7 mouse cellular contexts compared by ENCODE assay signal in genomic region chr5:137189326-137189725, GRCm38 (mm10). TPM values are rescaled to one million over a fixed set of nuclear protein-coding genes. Genes with fewer than 3 reads are reported as not detected.
DNase-seq lines count a peak whose midpoint lies in the region; ATAC-seq and TF ChIP-seq lines count a peak whose summit lies in the region.

No protein-coding gene starts in this region.

- TF ChIP-seq CTCF in spleen, adult 2 months (IDR thresholded peaks at IDR 0.05; ENCODE audit: extremely low read depth, insufficient read depth, insufficient read length, insufficient replicate concordance), result no peak

- DNase-seq in right cerebral cortex, adult 18-20 months, result peak; percentile 4
- DNase-seq in right cerebral cortex, postnatal 10 days (ENCODE audit: low spot score in 2 of 2), result no peak
- peak; percentile 8 for DNase-seq in embryo, embryonic 11.5 days (ENCODE audit: low read depth, low spot score)
- DNase-seq in heart, postnatal 36 days, result peak; percentile 6 to 14
- DNase-seq in spleen, adult 2 months (ENCODE audit: low read depth in 1 of 2, low spot score in 2 of 2), result peak; percentile 12 to 59
- DNase-seq in ovary, postnatal 14 days (ENCODE audit: low spot score), result no peak

- H3K27me3 ChIP-seq in liver, embryonic 16.5 days (ENCODE audit: control insufficient read depth, insufficient read depth, low read depth, low read length), result peaks cover 5% of the 10 kb centered on the region
- peaks cover 3% of the 10 kb centered on the region for H3K27me3 ChIP-seq in spleen, adult 2 months (ENCODE audit: control insufficient read depth, insufficient read depth, low read length)

- no peak overlapping the region for H3K27ac ChIP-seq in liver, embryonic 16.5 days (ENCODE audit: low read length)
- H3K27ac ChIP-seq in spleen, adult 2 months (ENCODE audit: insufficient read depth, low read length), result peak overlapping the region; percentile 50

- ATAC-seq in liver, embryonic 16.5 days (ENCODE audit: low read depth), result peak; percentile 13; the same call in 1 of the 2 replicates

- 1% methylated on average over 34 of the region's 34 CpGs for WGBS in liver, embryonic 16.5 days (ENCODE audit: insufficient replicate concordance)
- WGBS in spleen, adult 2 months, result 1% methylated on average over 34 of the region's 34 CpGs

- no peaks in the 10 kb centered on the region for H3K9me3 ChIP-seq in liver, embryonic 16.5 days (replicated peaks; ENCODE audit: control insufficient read depth, low read length)

- H3K4me2 ChIP-seq in liver, embryonic 16.5 days (ENCODE audit: low read depth, low read length), result peak overlapping the region; percentile 50

- H3K4me1 ChIP-seq in liver, embryonic 16.5 days (ENCODE audit: control insufficient read depth, low read depth, low read length), result no peaks in the 10 kb centered on the region; the same call in 1 of the 2 replicates
- peaks cover 3% of the 10 kb centered on the region for H3K4me1 ChIP-seq in spleen, adult 2 months (ENCODE audit: control insufficient read depth, insufficient read depth, insufficient read length)

- TF ChIP-seq POLR2A in spleen, adult 2 months (IDR thresholded peaks at IDR 0.05; ENCODE audit: low read depth, low read length), result no peak

- peak overlapping the region; percentile 41; the same call in 1 of the 2 replicates for H3K9ac ChIP-seq in liver, embryonic 16.5 days (ENCODE audit: low read depth, low read length)

- H3K36me3 ChIP-seq in liver, embryonic 16.5 days (ENCODE audit: control insufficient read depth, insufficient read depth), result no peaks in the 10 kb centered on the region
- no peaks in the 10 kb centered on the region for H3K36me3 ChIP-seq in spleen, adult 2 months (ENCODE audit: control insufficient read depth, insufficient read depth, low read length)

- intact Hi-C loops in heart, postnatal 36 days (cut with DNase I), result no loop called here

- H3K4me3 ChIP-seq in liver, embryonic 16.5 days (ENCODE audit: low read depth, low read length), result peak overlapping the region; percentile 50
- H3K4me3 ChIP-seq in spleen, adult 2 months (ENCODE audit: extremely low read depth, insufficient read depth, insufficient read length), result peak overlapping the region; percentile 53

RNA-seq across cellular contexts. Expression of gene Muc3a, which starts 22.9 kb away (rescaled TPM):
- total RNA-seq in heart, postnatal 36 days (2021), result under 1 TPM in 1 of 2 experiments, not detected in 1; 0.36 TPM
- 0.06 and 0.14 TPM in 2 replicates for polyA plus RNA-seq in liver, embryonic 16.5 days (2015; fragmentation: Nextera tagmentation; extraction: Ambion mirVana)
- polyA plus RNA-seq in spleen, adult 2 months (2012; rRNA removed), result 2.6 and 4.0 TPM in 2 replicates

RNA-seq across cellular contexts. Expression of gene Muc3, which starts 40.2 kb away (rescaled TPM):
- not detected for total RNA-seq in heart, postnatal 36 days (2021)
- polyA plus RNA-seq in liver, embryonic 16.5 days (2015; fragmentation: Nextera tagmentation; extraction: Ambion mirVana), result not detected in 2 replicates
- polyA plus RNA-seq in spleen, adult 2 months (2012; rRNA removed), result 0.07 TPM in 1 of 2 replicates, not detected in the other

Comparison
In these comparisons a context has a peak if more than half of its experiments do, and no peak if none do; other contexts are left out.
1. DNase-seq: peak in right cerebral cortex, adult 18-20 months (single experiment), embryo, embryonic 11.5 days (single experiment), heart, postnatal 36 days (2 of 2) and spleen, adult 2 months (2 of 2); none in right cerebral cortex, postnatal 10 days (0 of 2) and ovary, postnatal 14 days (single experiment).